Mouse (Mus musculus) bone marrow macrophage, adult 2 months (primary cell): Measurements from ENCODE around the gene Hoxd10.

Source experiments
- CTCF ChIP-seq: IDR thresholded peaks from 2 replicates; pipeline ENCODE4 v1.5.1; 2012; ENCODE audit warnings: low read depth, mild to moderate bottlenecking, low read length, moderate library complexity
- POLR2A ChIP-seq: IDR thresholded peaks from 2 replicates; pipeline ENCODE4 v1.6.1; 2012; ENCODE audit warnings: mild to moderate bottlenecking, low read depth, low read length, borderline replicate concordance

DNA sequence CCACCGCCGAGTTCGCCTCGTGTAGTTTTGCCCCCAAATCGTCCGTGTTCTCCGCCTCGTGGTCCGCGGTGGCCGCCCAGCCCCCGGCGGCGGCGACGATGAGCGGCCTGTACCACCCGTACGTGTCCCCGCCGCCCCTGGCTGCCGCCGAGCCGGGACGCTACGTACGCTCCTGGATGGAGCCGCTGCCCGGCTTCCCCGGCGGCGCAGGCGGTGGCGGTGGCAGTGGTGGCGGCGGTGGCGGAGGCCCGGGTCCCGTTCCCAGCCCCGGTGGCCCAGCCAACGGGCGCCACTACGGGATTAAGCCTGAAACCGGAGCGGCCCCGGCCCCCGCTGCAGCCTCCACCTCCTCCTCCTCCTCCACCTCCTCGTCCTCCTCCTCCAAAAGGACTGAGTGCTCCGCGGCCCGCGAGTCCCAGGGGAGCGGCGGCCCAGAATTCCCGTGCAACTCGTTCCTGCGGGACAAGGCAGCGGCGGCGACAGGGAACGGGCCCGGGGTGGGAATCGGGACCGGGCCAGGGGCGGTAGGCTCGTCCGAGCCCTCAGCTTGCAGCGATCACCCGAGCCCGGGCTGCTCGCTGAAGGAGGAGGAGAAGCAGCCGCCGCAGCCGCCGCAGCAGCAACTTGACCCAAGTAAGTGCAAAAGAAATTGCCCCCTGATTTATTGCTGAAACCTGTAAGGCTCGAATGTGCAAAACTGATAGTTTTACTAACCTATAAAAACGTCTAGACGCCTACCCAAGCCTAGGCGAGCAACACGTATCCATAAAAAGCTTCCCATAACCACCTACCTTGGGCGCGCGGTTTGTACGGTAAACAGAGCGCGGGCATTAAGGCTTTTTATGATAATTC, 6.7 kb downstream of the Hoxd10 start:
- TF ChIP-seq CTCF (no peak), POLR2A (no peak)
